Mouse (Mus musculus) intestine, postnatal 0 days (tissue): ENCODE results near the gene Chuk. TPM values are rescaled to one million over a fixed set of nuclear protein-coding genes. Genes with fewer than 3 reads are reported as not detected.

ENCODE experiments used
- ATAC-seq: fragments of 200-750 bp; cut with Nextera tagmentation; 2 replicates; pipeline ENCODE4 v1.8.0; 2017; ENCODE audit warnings: mild to moderate bottlenecking, moderate TSS enrichment, moderate library complexity
- H3K27ac ChIP-seq: fragments of 300-500 bp; sonication (generic); 2 replicates; pipeline ENCODE4 v1.5.1; 2014; ENCODE audit warnings: mild to moderate bottlenecking, low read depth, low read length, moderate library complexity
- H3K27me3 ChIP-seq: fragments of 300-500 bp; sonication (generic); replicated peaks from 2 replicates; pipeline ENCODE4 v1.6.1; 2014; ENCODE audit warnings: low read length, mixed read lengths; ENCODE audit not compliant: control insufficient read depth, insufficient read depth
- H3K36me3 ChIP-seq: fragments of 300-500 bp; sonication (generic); 2 replicates; pipeline ENCODE4 v1.6.1; 2014; ENCODE audit warnings: mild to moderate bottlenecking, moderate library complexity; ENCODE audit not compliant: control insufficient read depth, insufficient read depth
- H3K4me1 ChIP-seq: fragments of 300-500 bp; sonication (generic); replicated peaks from 2 replicates; pipeline ENCODE4 v1.6.1; 2014; ENCODE audit warnings: antibody characterized with exemption, low read length, mixed read lengths; ENCODE audit not compliant: control insufficient read depth, insufficient read depth
- H3K4me2 ChIP-seq: fragments of 300-500 bp; sonication (generic); replicated peaks from 2 replicates; pipeline ENCODE4 v1.6.1; 2014; ENCODE audit warnings: low read depth, mild to moderate bottlenecking, moderate library complexity
- H3K4me3 ChIP-seq: fragments of 300-500 bp; sonication (generic); 2 replicates; pipeline ENCODE4 v1.5.1; 2014; ENCODE audit warnings: low read depth, low read length
- H3K9ac ChIP-seq: fragments of 300-500 bp; sonication (generic); 2 replicates; pipeline ENCODE4 v1.6.1; 2014; ENCODE audit warnings: mild to moderate bottlenecking, low read depth, low read length
- H3K9me3 ChIP-seq: fragments of 300-500 bp; sonication (generic); 2 replicates; pipeline ENCODE4 v1.6.1; 2016; ENCODE audit warnings: mixed run types; ENCODE audit not compliant: control insufficient read depth
- CTCF ChIP-seq: sonication (generic); IDR thresholded peaks from 2 replicates; pipeline ENCODE4 v1.5.1; 2016; ENCODE audit warnings: low read depth, mild to moderate bottlenecking, control low read depth, antibody characterized with exemption, moderate library complexity
- WGBS: fragments of 180-500 bp; shearing (Covaris S2); extraction: QIAGEN DNeasy Blood & Tissue Kit; methylation state at CpG from one replicate; pipeline ENCODE4 v1.1.7; 2014; 5-methylcytosine and 5-hydroxymethylcytosine counted together
- polyA plus RNA-seq: library from polyadenylated mRNA; unstranded; fragments of >200 nt; fragmentation: Nextera tagmentation; extraction: Ambion mirVana; gene quantifications from 2 replicates; pipeline ENCODE4 v1.2.1, GENCODE M21; 2015

Gene Chuk
- polyA plus RNA-seq, 1 experiment from 2014 or later = 41.2 TPM

DNA sequence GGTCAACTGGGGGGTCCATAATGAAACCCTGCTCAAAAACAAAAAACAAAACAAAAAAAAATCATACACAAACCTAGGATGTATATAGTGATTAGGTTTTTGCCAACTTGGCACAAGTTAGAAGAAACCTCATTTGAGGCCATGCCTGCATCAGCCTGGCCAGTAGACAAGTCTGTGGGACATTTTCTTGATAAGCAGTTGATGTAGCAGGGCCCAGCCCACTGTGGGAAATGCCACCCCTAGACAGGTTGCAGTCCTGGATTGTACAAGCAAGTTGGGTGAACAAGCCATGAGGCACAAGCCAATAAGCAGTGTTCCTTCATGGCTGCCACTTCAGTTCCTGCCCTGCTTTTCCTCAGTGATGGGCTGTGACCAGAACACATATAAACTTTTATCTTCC is 6.4 kb downstream of the Chuk start:
- Histone ChIP-seq H3K27ac (no peak overlapping the region), H3K9me3 (peaks cover 3% of the 10 kb centered on the region; the same call in 1 of the 2 replicates), H3K4me2 (no peak overlapping the region), H3K27me3 (no peaks in the 10 kb centered on the region), H3K4me1 (no peaks in the 10 kb centered on the region), H3K4me3 (no peak overlapping the region), H3K36me3 (peaks cover 37% of the 10 kb centered on the region), H3K9ac (no peak overlapping the region)
- no peak for ATAC-seq
- TF ChIP-seq CTCF = no peak

DNA sequence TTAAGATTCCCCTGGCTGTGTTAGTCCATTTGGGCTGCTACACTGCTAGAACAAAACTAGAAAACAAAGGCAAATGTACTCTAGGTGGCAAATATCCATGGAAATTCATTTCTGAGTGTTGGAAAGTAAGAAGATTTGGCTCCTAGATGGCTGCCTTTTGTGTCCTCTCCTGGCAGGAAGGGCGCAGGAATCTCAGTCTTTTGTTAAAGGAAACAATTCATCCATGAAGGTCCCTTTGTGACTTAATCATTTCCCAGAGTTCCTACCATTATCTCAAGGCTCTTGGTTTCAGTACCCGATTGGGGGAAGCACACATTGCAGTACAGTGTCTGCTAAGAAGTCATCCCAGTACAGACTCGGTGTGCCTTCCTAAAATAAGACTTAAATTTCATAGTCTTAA is 21.0 kb downstream of the Chuk start:
- no peak overlapping the region for H3K4me2 ChIP-seq
- peaks cover 45% of the 10 kb centered on the region for H3K36me3 ChIP-seq
- WGBS = 79% methylated on average over 3 of the region's 3 CpGs
- no peak overlapping the region for H3K27ac ChIP-seq
- H3K4me1 ChIP-seq = no peaks in the 10 kb centered on the region
- no peaks in the 10 kb centered on the region for H3K9me3 ChIP-seq
- H3K4me3 ChIP-seq = no peak overlapping the region
- TF ChIP-seq CTCF = no peak
- no peaks in the 10 kb centered on the region for H3K27me3 ChIP-seq
- H3K9ac ChIP-seq = no peak overlapping the region
- no peak for ATAC-seq

DNA sequence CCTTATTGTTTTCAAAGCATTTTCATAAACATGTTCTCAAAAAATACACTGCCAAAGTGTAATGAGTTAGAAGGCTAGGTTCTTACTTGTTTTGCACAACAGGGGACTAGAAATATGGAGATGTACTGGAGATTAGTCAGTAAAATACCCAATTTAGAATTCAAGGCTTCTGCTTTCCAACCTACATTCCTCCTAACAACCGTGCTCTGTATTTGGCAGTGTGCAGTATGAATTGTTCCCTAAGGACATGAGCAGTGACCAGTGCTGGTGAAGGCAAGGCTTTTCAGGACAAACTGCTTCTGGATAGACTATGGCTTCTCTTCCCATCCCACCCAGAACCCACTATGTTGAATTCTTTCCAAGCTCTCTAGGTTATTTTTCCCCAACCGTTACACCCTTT is 26.4 kb downstream of the Chuk start:
- no peaks in the 10 kb centered on the region for H3K4me1 ChIP-seq
- no peak for ATAC-seq
- no peak overlapping the region for H3K4me2 ChIP-seq
- H3K36me3 ChIP-seq = peaks cover 57% of the 10 kb centered on the region
- 84% methylated on average over 2 of the region's 2 CpGs for WGBS
- no peak overlapping the region for H3K4me3 ChIP-seq
- no peaks in the 10 kb centered on the region for H3K9me3 ChIP-seq
- H3K9ac ChIP-seq = no peak overlapping the region
- H3K27me3 ChIP-seq = no peaks in the 10 kb centered on the region
- no peak overlapping the region for H3K27ac ChIP-seq
- TF ChIP-seq CTCF = no peak

DNA sequence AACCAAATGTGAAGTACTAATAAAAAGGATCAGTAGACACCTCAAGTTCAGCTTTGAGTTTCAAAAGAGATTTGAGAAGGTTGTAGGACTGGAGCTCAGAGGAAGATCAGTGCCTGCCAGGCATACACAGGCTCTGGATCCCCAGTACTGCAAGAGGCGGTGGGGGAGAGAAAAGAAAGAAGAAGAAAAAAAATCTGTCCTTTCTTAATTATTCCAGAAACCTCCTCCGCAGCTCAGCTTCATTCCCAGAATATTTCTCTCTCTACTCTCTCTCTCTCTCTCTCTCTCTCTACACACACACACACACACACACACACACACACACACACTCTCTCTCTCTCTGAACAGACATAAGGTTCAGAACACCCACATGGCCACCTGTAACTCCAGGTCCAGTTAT is 27.3 kb downstream of the Chuk start:
- TF ChIP-seq CTCF = no peak
- H3K36me3 ChIP-seq = peaks cover 60% of the 10 kb centered on the region
- H3K27ac ChIP-seq = no peak overlapping the region
- H3K9ac ChIP-seq = no peak overlapping the region
- H3K4me2 ChIP-seq = no peak overlapping the region
- no peak overlapping the region for H3K4me3 ChIP-seq
- H3K9me3 ChIP-seq = no peaks in the 10 kb centered on the region
- ATAC-seq = no peak
- H3K27me3 ChIP-seq = no peaks in the 10 kb centered on the region
- no peaks in the 10 kb centered on the region for H3K4me1 ChIP-seq
- 89% methylated on average over 2 of the region's 2 CpGs for WGBS

DNA sequence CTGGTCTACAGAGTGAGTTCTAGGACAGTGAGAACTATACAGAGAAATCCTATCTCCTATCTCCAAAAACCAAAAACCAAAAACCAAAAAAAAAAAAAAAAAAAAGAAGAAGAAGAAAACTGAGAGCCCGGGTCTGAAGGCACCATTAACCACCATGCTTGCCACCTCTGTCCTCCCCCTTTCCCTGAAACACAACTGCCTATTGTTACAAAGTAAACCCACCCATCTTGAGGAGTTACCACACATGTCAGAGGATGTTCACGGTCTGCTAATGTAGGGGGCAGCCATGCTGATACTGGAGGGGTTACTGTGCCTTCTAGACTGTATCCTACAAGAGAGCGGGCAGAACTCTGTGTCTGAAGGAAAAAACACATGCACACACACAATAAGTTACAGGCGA is 30.3 kb downstream of the Chuk start:
- H3K9me3 ChIP-seq = no peaks in the 10 kb centered on the region
- no peak for TF ChIP-seq CTCF
- 88% methylated on average over 4 of the region's 4 CpGs for WGBS
- H3K27me3 ChIP-seq = no peaks in the 10 kb centered on the region
- no peak overlapping the region for H3K4me2 ChIP-seq
- no peak overlapping the region for H3K4me3 ChIP-seq
- no peak for ATAC-seq
- peaks cover 53% of the 10 kb centered on the region for H3K36me3 ChIP-seq
- H3K27ac ChIP-seq = no peak overlapping the region
- no peaks in the 10 kb centered on the region for H3K4me1 ChIP-seq
- no peak overlapping the region for H3K9ac ChIP-seq

DNA sequence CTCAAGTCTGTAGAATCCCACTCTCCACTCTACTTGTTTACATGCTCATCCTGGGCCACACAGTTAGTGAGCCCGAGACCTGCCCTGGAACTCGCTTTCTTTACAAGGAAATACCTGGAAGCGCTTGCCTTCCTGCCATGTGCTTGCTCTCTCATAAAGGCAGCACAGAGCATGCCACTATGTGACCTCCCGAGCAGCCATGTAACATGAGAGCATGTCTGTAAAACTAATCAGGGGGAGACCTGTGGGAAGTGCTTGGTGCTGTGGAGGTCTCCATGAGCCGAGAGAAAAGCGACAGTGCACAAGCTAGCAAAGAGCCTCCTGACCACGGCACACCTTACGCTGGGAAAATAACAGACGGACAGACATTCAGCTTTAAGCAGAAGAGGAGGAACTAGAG is 30.8 kb downstream of the Chuk start:
- WGBS = 85% methylated on average over 9 of the region's 9 CpGs
- H3K4me1 ChIP-seq = no peaks in the 10 kb centered on the region
- no peak overlapping the region for H3K27ac ChIP-seq
- no peak for ATAC-seq
- no peaks in the 10 kb centered on the region for H3K27me3 ChIP-seq
- H3K9ac ChIP-seq = no peak overlapping the region
- H3K4me2 ChIP-seq = no peak overlapping the region
- H3K9me3 ChIP-seq = no peaks in the 10 kb centered on the region
- no peak overlapping the region for H3K4me3 ChIP-seq
- peaks cover 52% of the 10 kb centered on the region for H3K36me3 ChIP-seq
- TF ChIP-seq CTCF = no peak

DNA sequence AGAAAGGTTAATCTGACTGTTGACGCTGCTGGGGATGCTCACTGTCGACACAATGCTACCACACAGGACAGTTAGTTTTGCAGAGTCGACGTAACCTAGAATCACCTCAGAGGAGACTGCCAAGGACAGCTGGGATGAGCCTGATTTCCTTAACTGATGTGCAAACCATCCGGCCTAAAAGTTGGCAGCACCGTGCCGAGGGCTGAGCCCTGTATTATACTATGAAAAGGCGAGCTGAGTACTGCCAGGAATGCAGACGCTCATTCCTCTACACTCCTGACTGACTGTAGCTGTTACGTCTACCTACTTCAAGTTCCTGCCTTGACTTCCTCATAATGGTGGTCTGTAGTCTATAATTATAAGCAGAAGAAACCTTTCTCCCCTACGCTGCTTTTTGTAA is 32.3 kb downstream of the Chuk start:
- Histone ChIP-seq H3K36me3 (peaks cover 46% of the 10 kb centered on the region), H3K9ac (no peak overlapping the region), H3K9me3 (no peaks in the 10 kb centered on the region), H3K4me2 (no peak overlapping the region), H3K27me3 (no peaks in the 10 kb centered on the region), H3K27ac (no peak overlapping the region), H3K4me1 (no peaks in the 10 kb centered on the region), H3K4me3 (no peak overlapping the region)
- TF ChIP-seq CTCF = no peak
- 88% methylated on average over 11 of the region's 11 CpGs for WGBS
- ATAC-seq = no peak
